Mouse (Mus musculus) neural tube, embryonic 15.5 days (tissue): ENCODE results near the gene Dtx4. TPM values are rescaled to one million over a fixed set of nuclear protein-coding genes. Genes with fewer than 3 reads are reported as not detected.
A peak's percentile ranks its signal among the peaks of the same experiment; 100 is the strongest.

Source experiments
- ATAC-seq: fragments of 200-750 bp; cut with Nextera tagmentation; 2 replicates; pipeline ENCODE4 v1.8.0; 2017; ENCODE audit warnings: mild to moderate bottlenecking, moderate TSS enrichment, moderate library complexity; ENCODE audit not compliant: low FRiP score
- H3K27ac ChIP-seq: fragments of 300-500 bp; sonication (generic); replicated peaks from 2 replicates; pipeline ENCODE4 v1.5.1; 2015; ENCODE audit warnings: mild to moderate bottlenecking, inconsistent platforms
- H3K27me3 ChIP-seq: fragments of 300-500 bp; sonication (generic); replicated peaks from 2 replicates; pipeline ENCODE4 v1.6.1; 2015; ENCODE audit warnings: inconsistent platforms
- H3K36me3 ChIP-seq: fragments of 300-500 bp; sonication (generic); 2 replicates; pipeline ENCODE4 v1.6.1; 2015; ENCODE audit warnings: inconsistent platforms
- H3K4me1 ChIP-seq: fragments of 300-500 bp; sonication (generic); 2 replicates; pipeline ENCODE4 v1.6.1; 2015; ENCODE audit warnings: inconsistent platforms
- H3K4me2 ChIP-seq: fragments of 300-500 bp; sonication (generic); 2 replicates; pipeline ENCODE4 v1.6.1; 2015; ENCODE audit warnings: inconsistent platforms, mild to moderate bottlenecking, moderate library complexity
- H3K4me3 ChIP-seq: fragments of 300-500 bp; sonication (generic); replicated peaks from 2 replicates; pipeline ENCODE4 v1.5.1; 2015; ENCODE audit warnings: mild to moderate bottlenecking, inconsistent platforms
- H3K9ac ChIP-seq: fragments of 300-500 bp; sonication (generic); replicated peaks from 2 replicates; pipeline ENCODE4 v1.6.1; 2015; ENCODE audit warnings: mild to moderate bottlenecking, inconsistent platforms
- H3K9me3 ChIP-seq: fragments of 300-500 bp; sonication (generic); replicated peaks from 2 replicates; pipeline ENCODE4 v1.6.1; 2016; ENCODE audit warnings: inconsistent platforms
- WGBS: fragments of 180-500 bp; shearing (Covaris S2); methylation state at CpG from one replicate; pipeline ENCODE4 v1.1.7; 2015; ENCODE audit warnings: mixed read lengths; 5-methylcytosine and 5-hydroxymethylcytosine counted together
- polyA plus RNA-seq: library from polyadenylated mRNA; unstranded; fragments of >200 nt; fragmentation: Nextera tagmentation; extraction: Ambion mirVana; gene quantifications from 2 replicates; pipeline ENCODE4 v1.2.1, GENCODE M21; 2015

Gene Dtx4
- polyA plus RNA-seq, 1 experiment from 2014 or later, result 34.5 TPM

GRCm38 (mm10) chr19:12514621-12515020 is 13.4 kb upstream of the Dtx4 start:
- H3K27me3 ChIP-seq, result no peaks in the 10 kb centered on the region
- no peaks in the 10 kb centered on the region for H3K9me3 ChIP-seq
- H3K4me2 ChIP-seq, result no peak overlapping the region
- no peak overlapping the region for H3K9ac ChIP-seq
- H3K36me3 ChIP-seq, result no peaks in the 10 kb centered on the region
- no peak overlapping the region for H3K27ac ChIP-seq
- no peak overlapping the region for H3K4me3 ChIP-seq
- no peak for ATAC-seq
- peaks cover 5% of the 10 kb centered on the region for H3K4me1 ChIP-seq

DNA sequence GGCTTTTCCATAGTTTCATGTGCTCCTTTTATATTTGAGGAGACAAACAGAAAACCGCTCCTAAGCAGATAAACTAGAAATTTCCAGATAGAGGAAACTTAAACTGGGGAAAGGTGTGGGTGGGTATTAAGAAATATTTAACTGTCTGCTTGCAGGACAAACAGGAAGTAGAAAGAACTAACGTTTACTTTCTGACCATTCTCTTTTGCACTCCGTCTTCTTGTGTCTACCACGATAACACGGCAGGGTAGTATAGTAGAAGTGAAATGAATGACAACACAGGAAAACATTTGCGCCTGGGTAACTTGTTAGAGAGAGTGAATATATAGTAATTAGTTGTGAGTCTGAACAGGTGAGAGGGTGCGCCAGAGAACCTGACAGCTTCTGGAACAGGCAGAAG is 1.5 kb upstream of the Dtx4 start:
- Histone ChIP-seq H3K27ac (no peak overlapping the region), H3K4me1 (peaks cover 30% of the 10 kb centered on the region), H3K27me3 (no peaks in the 10 kb centered on the region), H3K9me3 (no peaks in the 10 kb centered on the region), H3K4me3 (no peak overlapping the region), H3K36me3 (no peaks in the 10 kb centered on the region), H3K4me2 (no peak overlapping the region), H3K9ac (no peak overlapping the region)
- WGBS, result 92% methylated on average over 7 of the region's 7 CpGs
- no peak for ATAC-seq

- H3K27ac ChIP-seq, result peak overlapping the region; percentile 96
- peak; percentile 64 for ATAC-seq
- no peaks in the 10 kb centered on the region for H3K9me3 ChIP-seq
- H3K4me3 ChIP-seq, result peak overlapping the region; percentile 84
- peak overlapping the region; percentile 92 for H3K9ac ChIP-seq
- peaks cover 43% of the 10 kb centered on the region for H3K4me1 ChIP-seq
- H3K27me3 ChIP-seq, result no peaks in the 10 kb centered on the region
- WGBS, result under 1% methylated on average over 38 of the region's 38 CpGs
- H3K4me2 ChIP-seq, result peak overlapping the region; percentile 78
- H3K36me3 ChIP-seq, result no peaks in the 10 kb centered on the region
Measured at GRCm38 (mm10) chr19:12500881-12501311, 358 bp downstream of the Dtx4 start.

DNA sequence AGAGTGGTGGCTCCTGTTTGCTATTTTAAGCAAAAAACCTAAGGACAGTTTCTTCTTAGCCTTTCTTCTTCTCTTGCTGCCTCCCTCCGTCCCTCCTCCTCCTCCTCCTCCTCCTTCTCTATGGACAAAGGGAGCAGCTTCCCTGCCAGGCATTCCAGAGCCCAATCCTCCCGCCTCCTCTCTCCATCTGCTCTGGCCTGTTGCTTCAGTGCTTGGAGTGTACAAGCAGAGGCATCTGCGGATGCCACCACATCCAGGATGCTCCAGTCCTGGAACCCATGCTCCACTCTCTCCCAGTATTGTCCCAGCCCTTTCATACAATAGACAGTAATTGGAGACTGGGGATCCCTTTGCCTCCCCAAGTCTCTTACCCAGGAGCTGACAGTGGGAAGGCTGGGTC is 1.1 kb downstream of the Dtx4 start:
- peak overlapping the region; percentile 84 for H3K4me3 ChIP-seq
- no peaks in the 10 kb centered on the region for H3K36me3 ChIP-seq
- H3K9ac ChIP-seq, result peak overlapping the region; percentile 92
- H3K4me1 ChIP-seq, result peaks cover 49% of the 10 kb centered on the region
- H3K9me3 ChIP-seq, result no peaks in the 10 kb centered on the region
- peak overlapping the region; percentile 78 for H3K4me2 ChIP-seq
- WGBS, result 2% methylated on average over 3 of the region's 3 CpGs
- H3K27ac ChIP-seq, result peak overlapping the region; percentile 96
- no peaks in the 10 kb centered on the region for H3K27me3 ChIP-seq
- peak; percentile 9; the same call in 1 of the 2 replicates for ATAC-seq

DNA sequence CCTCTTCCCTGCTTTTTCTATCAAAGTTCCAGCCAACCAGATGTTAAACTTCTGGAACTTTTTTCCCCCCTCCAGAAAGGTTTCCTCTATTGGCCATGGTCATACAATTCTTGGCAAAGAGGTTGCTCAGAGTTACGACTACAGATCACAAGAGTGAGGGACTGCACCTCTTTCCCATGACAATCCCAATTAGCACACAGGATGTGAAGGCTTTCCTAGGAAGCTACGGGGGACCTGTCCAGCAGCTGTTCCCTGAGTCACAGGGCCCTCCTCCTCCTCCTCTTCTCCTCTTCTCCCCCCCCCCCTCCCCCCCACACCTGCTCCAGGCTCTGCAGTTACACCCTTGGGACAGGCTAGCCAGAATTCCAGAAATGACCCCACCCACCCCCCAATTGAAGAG is 1.8 kb downstream of the Dtx4 start:
- H3K27me3 ChIP-seq, result no peaks in the 10 kb centered on the region
- H3K9me3 ChIP-seq, result no peaks in the 10 kb centered on the region
- H3K27ac ChIP-seq, result peak overlapping the region; percentile 96
- H3K4me1 ChIP-seq, result peaks cover 53% of the 10 kb centered on the region
- ATAC-seq, result no peak
- peak overlapping the region; percentile 78 for H3K4me2 ChIP-seq
- WGBS, result 2% methylated on average over 2 of the region's 2 CpGs
- no peaks in the 10 kb centered on the region for H3K36me3 ChIP-seq
- peak overlapping the region; percentile 92 for H3K9ac ChIP-seq
- peak overlapping the region; percentile 84 for H3K4me3 ChIP-seq

DNA sequence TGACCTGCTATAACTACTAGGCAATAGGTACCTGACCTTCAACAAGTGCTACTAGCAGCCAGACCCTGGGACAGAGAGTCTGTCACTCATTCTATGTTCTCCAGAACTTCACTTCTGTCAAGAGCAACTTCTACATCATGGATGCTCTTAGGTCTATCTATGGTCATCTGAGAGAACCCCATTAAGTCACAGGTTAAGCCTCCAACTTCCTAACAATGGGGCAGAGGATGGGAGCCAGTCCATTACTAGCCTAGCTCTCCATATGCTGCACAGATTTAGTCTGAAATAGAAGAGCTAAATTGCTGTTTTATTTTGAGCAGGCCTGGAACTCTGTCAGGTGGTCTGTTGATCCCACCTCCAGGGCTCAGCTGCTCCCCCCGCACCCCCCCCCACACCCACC is 2.3 kb downstream of the Dtx4 start:
- ATAC-seq, result no peak
- Histone ChIP-seq H3K36me3 (no peaks in the 10 kb centered on the region), H3K27ac (peak overlapping the region; percentile 96), H3K4me1 (peaks cover 55% of the 10 kb centered on the region), H3K9ac (peak overlapping the region; percentile 92; the same call in 1 of the 2 replicates), H3K4me2 (peak overlapping the region; percentile 78), H3K27me3 (no peaks in the 10 kb centered on the region), H3K9me3 (no peaks in the 10 kb centered on the region), H3K4me3 (no peak overlapping the region; the same call in 1 of the 2 replicates)
- no CpG with 5 or more reads among the region's 1 CpGs for WGBS

- 34% methylated on average over 4 of the region's 4 CpGs for WGBS
- Histone ChIP-seq H3K4me1 (peaks cover 62% of the 10 kb centered on the region), H3K27me3 (no peaks in the 10 kb centered on the region), H3K9me3 (no peaks in the 10 kb centered on the region), H3K27ac (peak overlapping the region; percentile 96), H3K4me2 (peak overlapping the region; percentile 78), H3K9ac (no peak overlapping the region), H3K36me3 (no peaks in the 10 kb centered on the region), H3K4me3 (no peak overlapping the region)
- no peak for ATAC-seq
Measured at GRCm38 (mm10) chr19:12498321-12498720, 2.9 kb downstream of the Dtx4 start.

DNA sequence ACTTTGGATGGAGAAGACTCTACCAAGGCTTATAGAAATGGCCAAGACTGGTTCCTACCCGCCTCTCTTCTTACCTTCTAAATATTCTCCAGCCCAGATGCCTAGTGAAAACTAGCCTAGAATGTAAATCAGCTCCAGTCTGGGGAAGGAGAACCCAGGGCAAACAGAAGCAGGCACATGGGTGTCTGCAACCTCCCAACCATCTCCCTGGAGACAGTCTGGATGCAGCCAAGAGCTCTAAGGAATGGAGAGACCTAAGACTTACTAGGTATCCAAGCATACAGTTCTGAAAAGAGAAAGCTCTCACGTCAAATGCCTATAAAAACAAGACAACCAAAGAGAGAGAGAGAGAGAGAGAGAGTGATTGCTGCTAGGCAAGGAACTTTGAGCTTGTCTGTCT is 3.3 kb downstream of the Dtx4 start:
- Histone ChIP-seq H3K9me3 (no peaks in the 10 kb centered on the region), H3K27me3 (no peaks in the 10 kb centered on the region), H3K4me3 (no peak overlapping the region), H3K4me2 (peak overlapping the region; percentile 78), H3K9ac (no peak overlapping the region), H3K4me1 (peaks cover 62% of the 10 kb centered on the region), H3K27ac (peak overlapping the region; percentile 96), H3K36me3 (no peaks in the 10 kb centered on the region)
- 33% methylated on average over 2 of the region's 2 CpGs for WGBS
- no peak for ATAC-seq

DNA sequence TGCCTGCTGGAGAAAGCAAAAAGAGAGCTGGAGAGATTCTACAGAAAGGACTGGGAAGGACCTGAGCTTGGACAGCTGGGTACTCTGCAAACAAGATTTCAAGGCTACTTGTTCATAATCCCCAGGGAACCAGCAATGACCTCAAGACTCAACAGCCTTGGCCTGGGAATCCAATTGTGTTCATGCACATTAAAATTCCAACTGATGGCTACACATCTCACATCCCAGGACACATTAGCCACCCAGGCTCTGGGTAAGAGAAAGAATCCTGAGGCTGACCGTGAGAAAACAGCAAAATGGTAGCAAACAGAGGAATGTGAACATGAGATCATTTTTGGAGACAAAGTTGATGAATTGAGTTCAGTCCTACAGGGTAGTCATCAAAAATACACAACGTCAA is 5.0 kb downstream of the Dtx4 start:
- peaks cover 9% of the 10 kb centered on the region for H3K36me3 ChIP-seq
- no peak overlapping the region; the same call in 1 of the 2 replicates for H3K27ac ChIP-seq
- peaks cover 67% of the 10 kb centered on the region for H3K4me1 ChIP-seq
- no peak overlapping the region for H3K4me3 ChIP-seq
- 46% methylated on average over 2 of the region's 2 CpGs for WGBS
- no peak for ATAC-seq
- H3K9ac ChIP-seq, result no peak overlapping the region
- no peak overlapping the region for H3K4me2 ChIP-seq
- no peaks in the 10 kb centered on the region for H3K27me3 ChIP-seq
- H3K9me3 ChIP-seq, result no peaks in the 10 kb centered on the region

- Histone ChIP-seq H3K36me3 (peaks cover 21% of the 10 kb centered on the region), H3K4me3 (no peak overlapping the region), H3K9ac (no peak overlapping the region), H3K4me1 (peaks cover 69% of the 10 kb centered on the region), H3K4me2 (no peak overlapping the region), H3K9me3 (no peaks in the 10 kb centered on the region), H3K27ac (peak overlapping the region; percentile 46), H3K27me3 (no peaks in the 10 kb centered on the region)
- no peak for ATAC-seq
- WGBS, result 14% methylated on average over 3 of the region's 3 CpGs
Measured at GRCm38 (mm10) chr19:12494972-12495535, 6.2 kb downstream of the Dtx4 start.

DNA sequence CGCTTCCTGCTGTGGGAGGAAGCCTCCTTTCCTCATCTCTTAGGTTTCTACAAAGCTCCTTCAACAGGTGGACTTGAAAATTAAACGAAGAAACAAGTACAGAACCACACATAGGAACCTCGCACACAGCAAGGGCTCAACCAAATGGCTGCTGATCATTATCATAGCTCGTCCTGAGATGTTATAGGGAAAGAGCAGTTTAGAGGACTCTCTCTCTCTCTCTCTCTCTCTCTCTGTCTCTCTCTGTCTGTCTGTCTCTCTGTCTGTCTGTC is 7.1 kb downstream of the Dtx4 start:
- Histone ChIP-seq H3K4me3 (no peak overlapping the region), H3K4me1 (peaks cover 67% of the 10 kb centered on the region), H3K4me2 (peak overlapping the region; percentile 15; the same call in 1 of the 2 replicates), H3K9ac (no peak overlapping the region), H3K36me3 (peaks cover 21% of the 10 kb centered on the region), H3K9me3 (no peaks in the 10 kb centered on the region), H3K27me3 (no peaks in the 10 kb centered on the region), H3K27ac (peak overlapping the region; percentile 46)
- no peak for ATAC-seq
- 16% methylated on average over 4 of the region's 4 CpGs for WGBS

DNA sequence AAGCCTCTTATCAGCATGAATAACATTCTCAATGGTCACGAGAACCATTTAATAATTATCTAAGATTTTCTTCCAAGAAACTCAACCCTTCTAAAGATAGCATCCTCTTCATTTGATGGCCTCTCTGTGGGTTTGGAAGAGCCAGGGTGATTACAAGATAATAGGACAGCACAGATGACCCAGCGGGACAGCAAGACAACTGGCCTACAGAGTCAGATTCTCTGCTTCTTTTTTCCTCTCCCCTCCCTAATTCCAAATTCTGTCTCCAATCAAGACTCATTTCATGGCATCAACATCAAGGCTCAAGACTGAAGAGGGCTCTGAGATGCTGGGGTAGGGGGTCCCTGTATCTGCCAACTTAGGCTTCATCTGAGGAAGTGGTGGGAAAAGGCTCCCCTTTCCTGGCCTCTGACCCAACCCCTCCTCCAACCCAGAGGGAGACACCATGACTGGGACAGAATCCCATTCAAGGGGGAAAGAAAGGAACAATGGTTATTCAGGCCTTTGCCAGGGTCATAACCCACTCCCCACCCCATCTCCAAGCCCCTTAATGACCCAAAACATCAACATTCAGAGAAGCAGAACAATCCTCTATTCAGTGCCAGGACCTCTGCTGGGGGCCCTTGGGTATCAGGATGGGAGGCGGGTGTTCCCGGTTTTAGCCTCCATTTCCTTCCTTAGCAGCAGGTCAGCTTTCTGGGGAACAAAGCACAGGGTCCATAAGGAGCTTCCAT is 7.6 kb downstream of the Dtx4 start:
- no peaks in the 10 kb centered on the region for H3K9me3 ChIP-seq
- peaks cover 21% of the 10 kb centered on the region for H3K36me3 ChIP-seq
- no peaks in the 10 kb centered on the region for H3K27me3 ChIP-seq
- no peak overlapping the region for H3K4me3 ChIP-seq
- H3K4me2 ChIP-seq, result peak overlapping the region; percentile 15; the same call in 1 of the 2 replicates
- H3K4me1 ChIP-seq, result peaks cover 67% of the 10 kb centered on the region
- ATAC-seq, result peak; percentile 10; the same call in 1 of the 2 replicates
- peak overlapping the region; percentile 46 for H3K27ac ChIP-seq
- WGBS, result 30% methylated on average over 4 of the region's 4 CpGs
- no peak overlapping the region for H3K9ac ChIP-seq
